Mouse (Mus musculus) ES-E14 (cell line): Measurements from ENCODE around the gene Plod3.

Experiments
- ZC3H11A ChIP-seq: IDR thresholded peaks from 2 replicates; pipeline ENCODE4 v1.6.1; 2012; ENCODE audit warnings: low read depth, mild to moderate bottlenecking, inconsistent platforms, low read length, borderline replicate concordance
- ZNF384 ChIP-seq: IDR thresholded peaks from 2 replicates; pipeline ENCODE4 v1.6.1; 2012; ENCODE audit warnings: low read depth, low read length, inconsistent platforms

GRCm38 (mm10) chr5:136957250-136957649 lies 29.6 kb upstream of the Plod3 start:
- no peak for TF ChIP-seq ZNF384
- no peak for TF ChIP-seq ZC3H11A
